Mouse (Mus musculus) cerebellum, postnatal 14 days (tissue): ENCODE data around the gene Galnt7.
"Not testable (repeated sequence)": the region's sequence is repeated elsewhere in the genome, so short reads cannot be mapped to it uniquely, and the experiment has no call there.

Source experiments
- DNase-seq, 2 experiments: peaks; one replicate each; pipeline ENCODE4 v3.0.0; 2021; ENCODE audit warnings: mixed read lengths in 2 of 2

Galnt7 gene

DNA sequence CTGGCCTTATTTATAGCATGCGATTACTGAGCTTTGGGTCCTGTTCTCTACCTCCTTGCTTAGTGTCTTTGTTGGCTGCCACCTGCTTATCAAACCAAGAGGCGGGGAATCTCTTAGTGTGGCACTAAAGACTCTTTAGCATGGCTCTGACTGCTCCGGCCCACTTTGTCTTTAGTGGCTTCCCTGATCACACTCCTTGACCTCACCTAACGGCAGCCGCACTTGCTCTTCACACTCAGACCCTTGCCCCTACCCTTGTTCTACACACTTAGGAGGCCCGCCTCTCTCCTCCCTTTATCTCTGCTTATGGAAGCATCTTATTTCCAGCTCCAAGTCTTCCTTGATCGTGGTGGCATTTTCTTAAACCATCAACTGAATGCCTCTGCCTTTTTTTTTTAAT is 114.2 kb downstream of the Galnt7 start:
- DNase-seq = no peak

DNA sequence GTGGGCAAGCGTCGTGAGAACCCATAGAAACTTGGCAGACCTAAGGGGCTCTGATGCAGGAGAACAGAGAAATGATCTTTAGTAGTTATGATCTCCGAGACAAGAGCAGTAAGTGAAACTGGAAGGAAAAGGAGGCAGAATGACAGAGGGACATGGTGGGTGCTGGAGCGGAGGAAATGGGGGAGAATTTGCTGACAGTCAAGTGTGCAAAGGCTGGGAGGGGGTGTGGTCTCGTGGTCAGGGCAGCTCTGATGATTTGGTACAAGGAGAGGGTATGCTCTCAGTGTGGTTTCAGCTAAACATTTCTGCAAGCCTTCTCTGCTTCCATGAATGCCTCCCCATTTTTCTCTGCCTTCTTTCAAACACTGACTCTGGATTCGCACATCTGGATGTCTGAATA is 116.7 kb downstream of the Galnt7 start:
- DNase-seq = no peak

DNA sequence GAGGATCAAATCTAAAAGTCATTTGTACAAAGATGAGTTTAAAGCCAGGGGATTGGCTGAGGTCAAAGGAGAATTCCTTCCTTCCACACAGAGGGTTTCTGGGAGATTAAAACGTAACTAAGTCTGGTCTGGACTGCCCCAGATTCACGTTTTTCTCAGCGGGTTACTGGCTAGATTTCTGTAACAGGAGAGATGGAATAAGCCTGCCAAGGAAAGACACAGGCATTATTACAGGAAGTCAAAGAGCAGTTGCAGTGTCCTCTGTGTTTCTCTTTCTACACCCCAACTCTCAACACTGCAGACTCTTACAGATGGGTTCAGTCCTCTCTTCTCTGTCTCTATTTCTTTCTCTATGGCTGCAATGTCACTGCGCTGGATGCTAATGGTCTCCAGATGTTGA is 118.3 kb downstream of the Galnt7 start:
- DNase-seq = no peak

DNA sequence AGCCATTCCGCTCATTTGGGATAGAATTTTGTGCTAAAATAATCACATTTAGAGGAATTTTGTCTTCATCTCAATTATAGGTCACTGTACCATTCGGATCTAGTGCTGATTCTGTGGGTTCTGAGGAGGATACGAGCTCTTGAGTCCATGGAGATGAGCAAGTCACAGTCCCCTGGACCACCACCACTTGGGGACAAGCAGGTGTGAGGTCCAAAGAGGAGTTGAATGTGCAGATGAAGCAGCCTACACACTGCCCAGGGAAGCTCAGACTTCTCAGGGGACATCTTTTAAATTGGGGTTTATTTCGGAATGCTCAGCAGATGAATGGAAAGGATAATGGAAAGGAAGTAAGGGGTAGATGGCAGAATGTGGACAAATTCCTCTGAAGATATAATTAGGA is 119.7 kb downstream of the Galnt7 start:
- no peak for DNase-seq

DNA sequence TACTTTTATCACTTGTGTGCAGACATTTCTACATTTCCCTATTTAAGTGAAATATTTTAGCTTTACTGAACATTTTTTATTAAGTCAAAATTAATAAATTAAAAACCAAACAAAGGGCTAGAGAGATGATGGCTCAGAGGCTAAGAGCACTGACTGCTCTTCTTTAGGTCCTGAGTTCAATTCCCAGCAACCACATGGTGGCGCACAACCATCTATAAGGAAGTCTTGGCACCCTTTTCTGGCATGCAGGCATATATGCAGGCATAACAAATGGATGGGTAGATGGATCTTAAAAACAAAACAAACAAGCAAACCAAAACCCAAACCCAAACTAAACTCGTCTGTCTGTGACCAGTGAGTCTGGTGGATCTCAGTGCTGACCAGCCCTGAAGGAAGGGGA is 120.6 kb downstream of the Galnt7 start:
- peak; percentile 57 to 60 for DNase-seq

DNA sequence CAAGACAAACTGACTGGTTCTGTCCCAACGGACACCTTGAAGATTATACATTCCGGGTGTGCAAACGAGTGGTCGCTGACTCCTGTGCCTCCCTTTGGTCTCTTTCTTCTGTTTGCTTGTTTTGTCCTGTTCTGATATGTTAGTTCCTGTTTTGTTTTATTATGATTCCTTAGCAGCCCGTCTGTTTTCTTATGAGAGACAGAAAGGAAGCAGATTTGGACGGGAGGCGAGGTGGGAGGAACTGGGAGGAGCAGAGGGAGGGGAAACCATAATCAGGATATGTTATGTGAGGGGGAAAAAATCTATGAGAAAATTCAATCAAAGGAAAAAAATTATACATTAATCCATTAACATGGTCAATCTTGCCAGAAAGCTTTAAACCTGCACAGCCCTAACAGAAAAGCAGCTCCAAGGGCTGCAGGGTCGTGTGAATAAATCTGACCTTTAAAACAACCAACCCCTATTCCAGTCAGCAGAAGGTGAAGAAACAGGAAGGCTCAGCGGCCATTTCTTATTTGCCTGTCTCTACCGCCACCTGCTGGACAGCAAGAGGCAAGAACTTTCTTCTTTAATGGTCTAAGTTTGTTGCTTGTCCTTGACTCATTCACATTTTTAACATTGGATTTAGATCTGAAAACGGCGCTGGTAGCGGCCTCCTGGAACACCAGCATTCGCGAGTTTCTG is 122.0 kb downstream of the Galnt7 start:
- peak; percentile 87 to 88 for DNase-seq

DNA sequence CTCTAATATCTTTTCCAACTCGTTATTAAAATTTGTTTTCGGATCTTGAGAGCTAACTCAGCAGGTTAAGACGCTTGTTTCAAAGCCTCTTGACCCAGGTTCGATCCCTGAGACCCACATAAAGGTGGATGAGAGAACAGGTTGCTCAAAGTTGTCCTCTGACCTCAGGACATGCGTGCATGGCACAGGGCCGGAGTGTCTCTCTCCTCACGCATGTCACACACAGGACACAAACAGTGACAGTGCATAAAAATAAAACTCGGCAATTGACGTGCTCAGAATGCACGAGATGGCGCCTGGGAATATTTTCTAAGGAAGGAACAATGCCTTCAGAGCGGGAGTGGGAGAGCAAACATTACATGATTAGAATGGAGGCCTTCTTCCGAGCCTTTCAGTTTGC is 122.6 kb downstream of the Galnt7 start:
- DNase-seq = no peak

DNA sequence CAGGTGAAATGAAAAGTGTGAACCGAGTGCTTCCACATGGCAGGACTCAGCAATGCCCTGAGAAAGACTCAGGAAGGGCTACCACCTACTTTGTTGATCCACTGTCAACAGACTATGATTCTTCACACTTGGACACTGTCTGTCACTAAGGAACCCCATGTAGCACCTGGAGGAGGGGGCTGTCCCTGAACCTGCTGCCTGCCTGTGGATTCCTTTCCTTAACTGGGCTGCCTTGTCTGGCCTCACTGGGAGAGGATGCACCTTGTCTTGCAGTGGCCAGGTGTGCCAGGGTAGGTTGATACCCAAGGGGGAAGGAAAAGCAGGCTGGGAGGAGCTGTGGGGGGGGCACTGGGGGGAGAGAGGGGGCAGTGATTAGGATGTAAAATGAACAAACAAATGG is 124.8 kb downstream of the Galnt7 start:
- no peak for DNase-seq

DNA sequence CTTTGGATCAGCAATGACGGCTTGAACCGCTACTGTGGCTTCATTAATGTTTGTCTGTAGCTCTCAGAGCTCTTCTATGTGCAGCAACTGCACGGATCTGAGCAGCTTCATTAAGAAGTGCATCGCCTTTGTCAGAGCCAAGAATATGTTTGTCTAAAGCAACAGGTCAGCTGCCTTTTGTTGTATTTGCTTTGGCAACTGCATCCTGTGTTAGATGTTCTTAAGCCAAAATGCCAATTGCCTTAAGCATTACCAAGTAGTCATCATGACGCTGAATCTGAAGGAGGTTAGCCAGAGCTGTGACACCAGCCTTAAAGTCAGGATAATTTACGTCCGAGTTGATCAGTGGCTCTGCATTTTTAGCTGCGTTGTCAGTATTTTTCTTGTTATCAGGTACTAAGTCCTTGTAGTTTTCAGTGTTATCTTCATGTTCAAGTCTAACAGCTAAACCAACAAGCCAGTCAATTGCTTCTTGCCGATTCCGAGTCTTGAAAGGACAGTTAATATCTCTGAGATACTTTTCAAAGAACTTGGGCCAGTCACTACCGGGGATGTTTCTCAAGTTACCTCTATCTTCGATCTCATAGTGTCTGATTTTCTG is 132.5 kb downstream of the Galnt7 start:
- DNase-seq = no peak

DNA sequence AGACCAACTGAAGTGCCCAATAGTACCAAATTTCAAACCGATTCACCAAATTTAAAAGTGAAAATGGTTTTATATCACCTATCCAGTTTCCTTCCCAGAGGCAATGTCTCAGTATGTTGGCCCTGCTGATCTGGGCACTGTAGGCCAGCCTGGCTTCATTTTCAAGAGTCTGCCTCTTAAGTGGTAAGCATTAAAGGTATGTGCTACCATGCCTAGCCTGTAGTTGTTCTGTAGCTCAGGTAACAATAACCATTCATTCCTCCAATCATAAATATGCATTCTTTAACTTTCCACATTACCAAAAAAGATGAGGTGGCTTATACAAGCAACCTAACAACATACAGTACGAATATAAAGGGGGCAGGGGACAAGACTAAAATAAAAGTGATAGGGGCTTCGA is 135.1 kb downstream of the Galnt7 start:
- no peak for DNase-seq

DNA sequence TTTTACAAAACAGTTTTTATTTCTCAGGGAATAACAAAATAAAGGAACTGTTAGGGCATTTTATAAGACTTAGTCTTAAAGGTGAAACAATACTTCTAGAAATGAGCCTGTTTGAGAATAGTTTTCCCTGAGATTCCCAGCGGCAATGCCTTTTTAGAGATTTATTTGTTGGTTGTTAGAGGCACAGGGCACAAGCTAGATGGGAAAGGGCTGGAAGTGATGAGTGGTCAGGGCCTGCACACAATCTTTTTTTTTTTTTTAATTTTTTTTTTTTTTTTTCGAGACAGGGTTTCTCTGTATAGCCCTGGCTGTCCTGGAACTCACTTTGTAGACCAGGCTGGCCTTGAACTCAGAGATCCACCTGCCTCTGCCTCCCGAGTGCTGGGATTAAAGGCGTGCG is 136.1 kb downstream of the Galnt7 start:
- not testable (repeated sequence) for DNase-seq

DNA sequence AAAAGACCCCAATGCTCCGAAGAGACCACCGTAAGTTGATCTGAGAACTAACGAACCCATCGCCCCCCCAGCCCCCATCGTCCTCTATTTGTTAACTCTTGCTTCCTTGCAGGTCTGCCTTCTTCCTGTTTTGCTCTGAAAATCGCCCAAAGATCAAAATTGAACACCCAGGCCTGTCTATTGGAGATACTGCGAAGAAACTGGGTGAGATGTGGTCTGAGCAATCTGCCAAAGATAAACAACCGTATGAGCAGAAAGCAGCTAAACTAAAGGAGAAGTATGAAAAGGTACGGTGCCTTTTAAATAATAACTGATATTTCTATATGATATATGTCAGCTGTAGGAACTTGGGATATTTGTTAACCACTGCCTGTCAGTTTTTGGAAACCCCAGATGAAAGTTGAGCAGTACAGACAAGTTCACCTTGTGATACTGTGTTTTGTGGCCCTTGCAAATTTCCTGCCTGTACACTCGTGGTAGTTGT is 139.6 kb downstream of the Galnt7 start:
- not testable (repeated sequence) for DNase-seq

DNA sequence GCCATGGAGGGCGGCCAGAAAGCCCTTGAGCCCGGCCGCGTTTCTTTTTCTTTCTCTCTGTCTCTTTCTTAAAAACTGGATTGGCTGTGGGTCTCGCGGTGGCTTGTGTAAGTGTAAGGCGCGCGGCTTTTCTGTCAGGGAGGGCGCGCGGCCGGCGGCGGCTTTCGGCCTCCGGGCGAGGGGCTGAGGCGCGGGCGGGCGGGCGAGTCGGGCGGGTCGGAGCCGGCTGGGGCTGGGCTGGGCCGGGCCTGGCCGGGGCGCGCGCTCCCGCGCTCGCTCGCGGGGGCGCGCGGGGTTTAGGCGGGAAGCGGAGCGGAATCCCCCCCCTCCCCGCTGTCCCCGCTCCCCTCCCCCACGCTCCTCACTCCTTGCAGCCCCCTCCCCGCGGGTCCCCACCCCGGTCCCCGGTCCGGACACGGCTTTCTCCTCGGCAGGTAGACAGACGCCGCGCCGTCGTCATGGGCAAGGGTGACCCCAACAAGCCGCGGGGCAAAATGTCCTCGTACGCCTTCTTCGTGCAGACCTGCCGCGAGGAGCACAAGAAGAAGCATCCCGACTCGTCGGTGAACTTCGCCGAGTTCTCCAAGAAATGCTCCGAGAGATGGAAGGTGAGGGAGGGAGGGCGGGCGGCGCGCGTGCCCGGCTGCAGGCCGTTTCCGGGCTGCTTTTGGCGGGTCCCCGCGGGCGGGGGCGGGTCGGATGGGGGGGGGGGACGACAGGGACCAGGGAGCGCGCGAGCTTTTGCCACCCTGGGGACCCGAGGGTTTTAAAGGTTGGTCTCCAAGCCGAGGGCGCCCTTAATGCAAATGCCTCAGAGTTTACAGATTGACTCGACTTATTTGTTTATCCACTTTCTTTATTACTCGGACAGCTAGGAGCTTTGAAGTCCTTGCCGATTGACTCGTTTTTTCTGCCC is 140.4 kb downstream of the Galnt7 start:
- DNase-seq = peak in 1 of 2 experiments; percentile 65

DNA sequence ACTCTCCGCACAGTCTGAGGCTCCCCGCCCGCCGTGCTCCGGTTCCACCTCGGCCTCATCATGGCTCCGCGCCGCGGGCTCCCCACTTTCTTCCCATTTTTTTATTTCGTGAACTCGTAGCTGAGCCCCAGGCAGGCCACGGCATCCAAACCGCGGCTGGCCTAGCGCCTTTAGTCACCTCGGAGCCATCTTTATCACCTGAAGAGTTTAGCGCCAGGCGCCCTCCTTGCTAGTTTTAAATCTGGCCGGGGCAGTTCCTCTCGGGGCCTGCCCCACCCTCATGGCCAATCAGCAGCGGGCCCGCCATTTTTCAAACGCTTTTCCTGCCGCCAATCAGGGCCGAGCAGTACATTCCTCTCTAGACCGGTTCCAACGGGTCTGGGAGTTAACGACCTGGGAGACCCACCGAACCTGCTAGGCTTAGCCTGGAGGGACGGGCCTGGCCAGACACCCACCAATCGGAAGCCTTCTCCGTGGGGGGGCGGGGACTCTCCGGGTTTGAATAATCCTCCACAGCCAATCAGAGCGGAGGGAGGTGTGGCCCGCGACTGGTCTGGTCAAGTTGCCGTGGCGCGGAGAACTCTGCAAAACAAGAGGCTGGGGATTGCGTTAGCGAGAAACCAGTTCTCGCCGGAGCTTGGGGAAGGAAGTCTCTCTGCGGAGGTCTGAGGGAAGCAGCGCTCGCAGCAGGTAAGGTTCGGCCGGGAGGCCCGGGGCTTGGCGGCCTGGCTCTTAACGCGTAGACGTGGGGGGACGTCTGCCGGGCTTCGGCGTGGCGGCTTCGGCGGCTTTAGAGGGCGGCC is 141.3 kb downstream of the Galnt7 start, which contains the start of gene Hmgb2:
Gene Hmgb2, plus strand, starts transcription at position 592 of the 803 bp plus-strand sequence.
- peak; percentile 100 for DNase-seq

DNA sequence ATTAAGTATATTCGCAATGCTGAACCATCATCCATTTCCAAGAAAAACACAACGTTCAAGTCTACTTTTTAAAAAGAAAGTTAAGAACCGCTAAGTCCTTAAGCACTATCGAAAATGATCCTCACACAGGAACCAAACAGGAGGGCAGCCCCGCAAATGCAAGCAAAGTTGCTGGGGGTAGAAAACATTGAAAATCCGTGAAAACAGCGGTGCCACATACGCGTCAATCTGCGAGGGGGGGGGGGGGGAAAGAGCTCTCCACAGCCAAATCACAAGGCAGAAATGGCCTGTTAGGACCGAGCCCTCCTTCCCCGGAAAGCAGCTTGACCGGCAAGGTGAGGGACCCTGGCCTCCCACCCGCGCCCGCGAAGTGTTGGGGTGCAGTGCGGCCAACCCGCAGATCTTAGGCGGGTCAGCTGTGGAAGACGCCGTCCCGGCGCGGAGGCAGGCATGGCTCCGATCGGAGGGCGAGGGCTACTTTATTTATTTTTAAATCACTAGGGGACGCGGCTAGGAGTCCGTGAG is 142.0 kb downstream of the Galnt7 start:
- DNase-seq = no peak

DNA sequence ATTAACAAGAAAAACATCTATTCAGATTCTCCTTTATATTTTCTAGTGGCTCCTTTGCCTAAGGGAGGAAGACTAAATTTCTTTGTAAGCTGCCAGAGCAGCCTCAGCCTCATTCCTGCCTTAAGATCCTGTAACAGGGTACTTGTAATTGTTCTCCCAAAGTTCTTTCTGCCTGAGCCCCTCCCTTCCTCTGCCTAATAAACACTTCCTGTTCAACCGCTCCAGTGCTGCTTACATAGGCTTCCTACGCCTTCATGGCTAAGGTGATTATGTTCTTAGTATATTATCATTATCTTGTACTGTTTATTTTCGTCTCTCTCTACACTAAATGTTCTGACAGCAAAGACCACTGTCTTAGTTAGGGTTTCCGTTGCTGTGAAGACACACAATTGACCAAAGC is 144.2 kb downstream of the Galnt7 start:
- DNase-seq = no peak

DNA sequence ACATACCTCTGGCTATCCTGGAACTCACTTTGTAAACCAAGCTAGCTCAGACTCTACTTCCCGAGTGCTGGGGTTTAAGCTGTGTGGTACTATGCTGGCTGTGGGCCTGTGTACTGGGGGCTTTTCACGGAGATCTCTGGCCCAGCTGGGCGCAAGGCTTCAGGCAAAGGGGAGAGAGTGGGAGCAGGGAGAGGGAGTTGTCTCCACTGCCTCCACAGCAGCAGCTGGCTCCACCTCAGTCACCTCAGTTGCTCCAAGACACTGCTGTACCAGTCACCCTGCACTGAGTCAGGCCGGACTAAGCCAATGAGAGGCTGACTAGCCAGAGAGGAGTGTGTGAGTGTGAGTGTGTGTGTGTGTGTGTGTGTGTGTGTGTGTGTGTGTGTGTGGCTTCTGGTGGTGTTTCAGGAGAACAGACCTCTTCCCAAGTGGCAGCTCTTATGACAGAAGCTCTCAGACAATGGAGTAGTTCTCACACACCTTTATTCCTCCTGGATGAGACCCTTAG is 145.2 kb downstream of the Galnt7 start:
- no peak for DNase-seq

DNA sequence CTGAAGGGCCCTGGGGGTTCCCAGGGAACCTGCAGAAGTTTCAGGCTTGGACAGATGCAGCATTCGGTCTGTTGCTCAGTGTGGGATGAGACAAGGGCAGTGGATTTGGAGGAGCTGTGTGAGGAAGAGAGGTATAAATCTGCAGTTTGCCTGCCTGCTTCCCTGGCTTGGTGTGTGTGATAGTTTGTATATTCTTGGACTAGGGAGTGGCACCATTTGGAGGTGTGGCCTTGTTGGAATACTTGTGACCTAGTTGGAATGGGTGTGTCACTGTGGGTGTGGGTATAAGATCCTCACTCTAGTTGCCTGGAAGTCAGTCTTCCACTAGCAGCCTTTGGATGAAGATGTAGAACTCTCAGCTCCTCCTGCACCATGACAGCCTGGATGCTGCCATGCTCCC is 147.3 kb downstream of the Galnt7 start:
- not testable (repeated sequence) for DNase-seq

DNA sequence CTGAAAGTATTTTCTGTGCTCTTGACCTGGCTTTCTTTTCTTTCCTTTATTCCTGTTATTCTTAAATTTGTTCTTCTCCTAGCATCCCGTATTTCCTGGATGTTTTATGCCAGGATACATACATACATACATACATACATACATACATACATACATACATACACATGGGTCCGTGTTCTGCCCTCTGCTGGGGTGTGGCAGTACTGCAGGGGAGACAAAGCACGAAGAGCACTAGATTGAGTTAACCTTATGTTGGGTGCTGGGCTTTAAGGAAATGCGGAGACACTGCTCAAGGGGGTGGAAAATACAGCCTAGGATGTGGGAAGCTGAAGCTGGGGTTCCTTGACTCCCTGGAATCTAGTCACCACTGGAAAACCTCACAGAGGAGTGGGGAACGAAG is 149.2 kb downstream of the Galnt7 start:
- DNase-seq = peak; percentile 79 to 85

DNA sequence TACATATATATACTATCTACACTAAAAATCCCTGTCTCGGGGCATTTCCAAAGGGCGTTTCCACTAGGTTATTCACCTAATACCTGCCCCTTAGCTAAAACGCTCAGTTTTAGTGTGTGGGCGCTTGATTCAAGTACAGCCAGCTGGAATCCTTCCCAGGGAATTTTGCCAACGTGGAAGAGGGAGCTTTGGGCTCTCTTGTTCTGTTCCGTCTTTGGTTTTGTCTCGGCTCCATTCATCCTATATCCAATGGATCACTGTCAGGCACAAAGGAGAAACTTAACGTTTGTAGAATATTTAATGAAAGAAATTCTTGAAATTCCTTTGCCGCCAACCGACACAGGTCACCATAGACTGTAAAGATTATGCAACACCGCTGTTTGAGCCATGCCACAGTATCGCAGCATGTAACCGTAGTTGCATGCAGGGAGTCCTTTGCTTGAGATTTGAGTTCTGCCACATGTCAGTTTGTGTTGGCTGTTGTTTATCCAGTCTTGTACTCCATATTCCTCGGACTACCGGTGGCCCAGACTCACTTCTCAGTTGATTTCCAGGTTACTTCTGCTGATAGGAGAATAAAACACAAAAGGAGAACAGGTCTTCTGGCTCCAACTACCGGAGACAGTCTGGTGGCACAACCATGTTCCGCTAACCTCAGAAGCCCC is 153.9 kb downstream of the Galnt7 start:
- DNase-seq = peak; percentile 92 to 95

DNA sequence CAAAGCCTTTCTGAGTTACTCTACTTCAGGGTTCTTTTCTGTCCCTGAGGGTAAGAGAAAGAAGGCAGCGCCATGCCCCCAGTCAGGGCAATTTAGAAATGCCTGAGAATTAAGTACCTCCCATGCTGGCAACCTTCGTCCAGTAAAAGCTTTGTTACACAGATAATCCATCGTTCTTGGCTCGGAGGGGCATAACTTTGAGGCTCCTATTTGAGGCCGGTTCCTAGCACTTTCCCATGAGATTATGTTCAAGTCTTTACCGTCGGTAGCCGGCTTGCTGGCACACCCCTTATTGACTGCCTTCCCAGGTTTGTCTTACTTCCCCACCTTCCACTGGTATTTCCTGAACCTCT is 154.4 kb downstream of the Galnt7 start:
- DNase-seq = no peak

DNA sequence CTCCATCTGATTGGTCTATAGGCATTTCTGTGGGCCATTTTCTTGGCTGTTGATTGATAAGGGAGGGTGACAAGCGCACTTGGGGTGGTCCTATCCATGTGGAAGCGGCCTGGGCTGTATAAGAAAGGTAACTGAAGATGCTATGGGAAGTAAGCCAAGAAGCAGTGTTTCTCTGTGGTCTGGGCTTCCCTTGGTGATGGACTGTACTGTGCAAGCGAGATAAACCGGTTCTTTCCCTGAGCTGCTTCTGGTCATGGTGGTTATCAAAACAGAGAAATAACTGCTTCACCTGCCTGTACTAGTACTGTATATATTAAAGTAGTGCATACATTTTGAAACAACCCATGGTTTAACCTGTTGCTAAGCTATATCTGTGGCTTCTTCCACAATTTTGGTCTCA is 161.0 kb downstream of the Galnt7 start:
- DNase-seq = no peak
